Mouse (Mus musculus): Measurements from ENCODE around the gene Lhx6.

DNA sequence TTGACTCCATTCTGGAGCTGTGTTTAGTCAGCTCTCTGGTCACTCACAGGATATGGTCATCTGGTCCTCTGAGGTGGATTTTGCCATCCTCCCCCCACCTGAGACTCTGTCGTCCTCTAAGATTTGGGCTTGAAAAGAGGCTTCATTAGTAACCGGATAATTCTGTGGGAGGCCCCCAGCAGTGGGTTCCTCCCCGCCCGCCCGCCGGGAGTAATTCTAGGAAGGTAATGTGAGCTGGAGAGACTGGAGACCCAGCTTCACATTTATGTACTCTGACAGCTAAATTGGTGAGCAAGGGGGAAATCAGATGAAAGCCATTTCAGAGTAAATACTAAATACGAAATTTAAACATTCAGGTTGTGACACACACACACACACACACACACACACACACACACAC, 3.4 kb upstream of the Lhx6 start:
- TF ChIP-seq CTCF (IDR thresholded peaks at IDR 0.05; ENCODE audit: borderline replicate concordance, insufficient read depth, low read depth, low read length) = no peak
- TF ChIP-seq POLR2A (IDR thresholded peaks at IDR 0.05; ENCODE audit: borderline replicate concordance, insufficient read depth, low read length) = no peak
